Mouse (Mus musculus): Measurements from ENCODE around the gene Gtf2f2.

DNA sequence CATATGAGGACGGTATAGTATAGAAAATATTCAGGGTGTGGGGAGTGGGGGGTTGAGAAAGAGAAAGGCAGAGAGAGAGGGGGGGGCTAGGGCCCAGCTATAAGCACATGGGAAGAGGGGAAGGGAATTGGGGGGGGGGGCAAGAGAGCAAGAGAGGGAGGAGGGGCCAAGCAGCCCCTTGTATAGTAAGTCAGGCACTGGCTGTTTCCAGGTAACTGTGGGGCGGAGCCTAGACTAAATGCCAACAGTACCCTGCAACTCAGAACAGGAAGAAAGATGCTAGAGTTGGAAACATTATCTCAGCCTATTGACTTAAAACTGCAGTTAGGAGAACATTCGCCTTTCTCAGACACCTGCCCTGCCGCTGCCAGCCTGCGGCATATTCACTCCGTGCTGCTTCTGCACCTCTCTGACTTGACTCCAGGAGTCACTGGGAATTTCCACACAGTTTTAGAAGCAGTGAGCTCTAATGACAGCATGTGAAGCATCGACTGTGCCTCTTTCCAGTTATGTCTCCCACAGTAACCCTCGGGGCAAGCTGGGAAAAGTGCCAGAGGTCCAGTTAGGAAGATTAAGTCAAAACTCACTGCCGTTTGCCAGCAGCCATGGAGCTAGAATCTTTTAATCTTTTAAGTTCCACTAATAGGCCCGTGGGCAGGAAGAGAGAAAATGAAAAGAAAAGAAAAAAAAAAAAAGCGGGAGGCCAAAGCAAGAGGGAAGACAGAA lies 20.6 kb upstream of the Gtf2f2 start:
- TF ChIP-seq CTCF (IDR thresholded peaks at IDR 0.05; ENCODE audit: control insufficient read depth, insufficient read depth, low read length) (no peak), POLR2A (IDR thresholded peaks at IDR 0.05; ENCODE audit: borderline replicate concordance, control insufficient read depth, low read depth, low read length) (no peak)
